Mouse (Mus musculus): ENCODE data around the gene Ypel5.

Ypel5 gene

DNA sequence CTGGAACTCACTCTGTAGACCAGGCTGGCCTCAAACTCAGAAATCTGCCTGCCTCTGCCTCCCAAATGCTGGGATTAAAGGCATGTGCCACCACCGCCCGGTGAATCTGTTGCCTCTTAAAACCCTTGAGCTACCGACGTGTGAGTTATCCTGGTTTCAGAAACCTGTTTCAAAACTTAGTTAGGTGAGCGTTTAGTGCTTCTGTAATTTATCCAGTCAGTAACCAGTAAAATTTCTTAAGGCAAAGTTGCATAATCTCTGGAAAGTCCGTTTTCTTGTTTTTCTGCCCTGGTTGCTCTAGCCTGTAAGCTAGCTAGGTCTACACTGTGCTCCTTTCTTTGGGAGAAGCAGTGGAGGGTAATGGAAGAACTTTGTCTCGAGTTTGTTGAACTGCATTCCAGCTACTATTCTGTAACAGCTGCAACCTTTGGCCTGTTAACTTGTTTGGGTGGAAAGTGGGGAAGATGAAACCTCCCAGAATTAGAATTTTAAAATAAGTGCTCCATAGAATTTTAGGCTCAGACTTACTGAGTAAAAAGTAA lies 8.8 kb downstream of the Ypel5 start:
- DNase-seq, result peak; percentile 56

DNA sequence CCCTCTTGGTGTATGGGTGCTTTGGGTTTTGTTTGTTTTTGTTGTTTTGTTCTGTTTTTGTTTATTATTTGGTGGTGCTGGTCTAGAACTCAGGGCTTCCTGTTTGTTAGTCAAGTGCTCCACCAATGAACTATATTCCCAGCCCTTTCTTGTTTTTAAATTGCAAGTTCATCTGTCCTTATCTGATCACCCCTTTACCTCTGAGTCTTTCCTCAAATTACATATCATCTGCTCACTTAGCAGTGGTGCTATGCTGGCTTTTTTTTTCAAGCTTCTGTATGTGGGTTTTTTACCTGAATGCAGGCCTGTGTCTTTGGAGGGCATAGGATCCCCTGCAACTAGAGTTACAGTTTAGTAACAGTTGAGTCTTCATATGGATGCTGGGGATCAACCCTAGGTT lies 9.3 kb downstream of the Ypel5 start:
- peak; percentile 14 for DNase-seq

DNA sequence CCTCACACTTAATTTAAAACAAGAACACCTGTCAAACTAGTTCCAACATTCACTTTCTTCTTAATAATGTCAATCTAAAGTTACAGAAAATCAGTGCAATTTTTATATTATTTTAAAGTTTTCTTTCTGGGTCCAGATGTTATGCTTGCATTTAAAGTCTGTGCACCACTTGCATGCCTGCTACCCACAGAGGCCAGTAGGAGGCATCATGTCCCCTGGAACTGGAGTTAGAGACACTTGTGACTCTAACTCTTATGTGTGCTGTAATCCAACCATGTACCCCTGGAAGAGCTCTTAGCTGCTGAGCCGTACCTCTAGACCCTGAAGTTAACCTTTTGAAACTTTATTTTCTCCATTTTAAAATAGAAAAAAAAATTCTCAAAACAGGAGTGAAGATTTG lies 19.0 kb downstream of the Ypel5 start:
- peak; percentile 17 for DNase-seq

DNA sequence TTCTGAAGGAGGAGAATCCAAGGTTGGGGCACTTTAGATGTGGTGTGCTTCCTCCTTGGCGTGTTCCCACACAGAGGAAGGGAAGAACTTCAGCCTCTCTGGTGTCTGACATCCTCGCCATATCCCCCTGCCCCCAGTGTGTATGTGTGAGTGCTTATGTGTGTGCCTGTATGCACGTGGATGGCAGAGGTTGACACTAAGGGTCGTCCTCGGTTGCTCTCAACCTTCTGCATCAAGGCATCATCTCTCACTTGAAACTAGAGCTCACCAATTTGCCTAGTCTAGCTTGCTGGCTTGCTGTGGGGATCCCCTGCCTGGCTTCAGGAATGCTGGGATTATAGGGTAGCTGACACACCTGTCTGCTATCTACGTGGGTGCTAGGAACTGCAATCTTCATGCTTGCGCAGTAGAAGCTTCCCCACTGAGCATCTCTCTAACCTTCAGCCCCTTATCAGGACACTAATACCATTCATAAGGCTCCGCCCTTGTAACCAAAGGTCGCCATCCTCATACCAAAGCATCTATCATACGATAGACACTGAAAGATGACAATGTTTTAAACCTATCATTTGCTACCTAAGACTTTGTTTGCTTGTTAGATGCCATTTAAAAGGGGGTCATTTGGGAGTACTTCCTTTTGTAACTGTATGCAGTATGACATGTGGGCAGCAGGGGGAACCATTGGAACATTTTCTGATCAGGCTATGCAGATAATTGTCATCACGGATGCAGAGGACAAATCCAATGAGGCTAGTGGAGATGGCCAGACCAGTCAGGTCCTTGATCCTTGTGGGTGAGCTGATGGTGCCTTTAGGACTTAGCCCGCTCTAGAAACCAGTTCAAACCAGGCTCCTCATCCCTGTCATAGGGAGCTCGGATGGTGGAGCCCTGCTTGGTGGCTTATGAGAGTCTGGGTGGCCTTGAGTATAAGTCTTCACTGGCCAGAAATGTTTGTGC lies 21.7 kb downstream of the Ypel5 start:
- peak; percentile 88 for DNase-seq

DNA sequence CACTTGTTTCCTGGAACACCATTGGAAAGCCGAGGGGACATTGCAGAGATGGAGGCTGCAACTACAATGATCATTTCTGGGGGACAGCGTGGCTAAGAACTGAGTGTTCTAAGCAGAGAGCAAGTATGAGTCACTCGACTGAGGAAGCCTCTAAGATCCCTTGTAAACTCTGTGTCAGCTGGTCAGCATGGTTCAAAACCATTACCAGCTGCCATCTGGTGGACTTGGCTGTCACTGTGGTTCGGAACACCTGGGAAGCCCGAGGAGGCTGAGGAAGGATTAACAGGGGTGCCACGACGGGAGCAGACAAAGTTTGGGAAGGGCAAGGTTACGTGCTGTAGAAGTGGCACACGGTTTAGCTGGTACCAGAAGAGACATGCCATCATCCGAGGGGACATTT lies 27.0 kb downstream of the Ypel5 start:
- peak; percentile 86 for DNase-seq

DNA sequence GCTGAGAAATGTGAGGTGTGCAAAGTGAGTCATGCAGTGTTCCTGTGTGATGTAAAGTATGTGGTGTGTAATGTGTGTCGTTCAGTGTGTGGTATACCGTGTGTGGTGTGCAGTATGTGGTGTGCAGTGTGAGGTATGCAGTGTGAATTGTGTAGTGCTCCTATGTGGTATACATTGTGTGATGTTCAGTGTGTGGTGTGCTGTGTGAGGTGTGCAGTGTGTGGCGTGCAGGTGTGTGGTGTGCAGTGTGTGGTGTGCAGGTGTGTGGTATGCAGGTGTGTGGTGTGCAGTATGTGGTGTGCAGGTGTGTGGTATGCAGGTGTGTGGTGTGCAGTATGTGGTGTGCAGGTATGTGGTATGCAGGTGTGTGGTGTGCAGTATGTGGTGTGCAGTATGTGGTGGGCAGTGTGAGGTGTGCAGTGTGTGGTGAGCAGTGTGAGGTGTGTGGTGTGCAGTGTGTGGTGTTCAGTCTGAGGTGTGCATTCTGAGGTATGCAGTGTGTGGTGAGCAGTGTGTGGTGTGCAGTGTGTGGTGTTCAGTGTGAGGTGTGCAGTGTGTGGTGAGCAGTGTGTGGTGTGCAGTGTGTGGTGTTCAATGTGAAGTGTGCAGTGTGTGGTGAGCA lies 30.5 kb downstream of the Ypel5 start:
- DNase-seq, result peak; percentile 53

DNA sequence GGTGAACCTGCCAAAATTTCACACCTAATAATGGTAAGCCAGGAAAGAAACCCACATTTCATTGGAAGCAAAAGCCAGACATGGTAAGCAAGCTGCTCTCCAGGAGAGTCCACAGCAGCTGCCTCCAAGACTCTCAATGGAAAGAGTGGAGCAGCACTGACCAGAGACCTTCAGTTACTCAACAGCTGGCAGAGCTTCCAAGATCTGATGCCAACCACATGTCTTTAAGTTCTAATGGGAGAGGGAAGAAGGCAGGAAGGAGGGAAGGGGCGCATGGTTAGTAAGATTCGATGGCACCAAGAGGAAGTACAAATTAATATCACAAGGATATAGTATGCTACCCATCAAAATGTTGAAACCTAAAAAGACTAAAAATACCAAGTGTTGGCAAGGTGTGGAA lies 31.9 kb downstream of the Ypel5 start:
- peak; percentile 46 for DNase-seq

DNA sequence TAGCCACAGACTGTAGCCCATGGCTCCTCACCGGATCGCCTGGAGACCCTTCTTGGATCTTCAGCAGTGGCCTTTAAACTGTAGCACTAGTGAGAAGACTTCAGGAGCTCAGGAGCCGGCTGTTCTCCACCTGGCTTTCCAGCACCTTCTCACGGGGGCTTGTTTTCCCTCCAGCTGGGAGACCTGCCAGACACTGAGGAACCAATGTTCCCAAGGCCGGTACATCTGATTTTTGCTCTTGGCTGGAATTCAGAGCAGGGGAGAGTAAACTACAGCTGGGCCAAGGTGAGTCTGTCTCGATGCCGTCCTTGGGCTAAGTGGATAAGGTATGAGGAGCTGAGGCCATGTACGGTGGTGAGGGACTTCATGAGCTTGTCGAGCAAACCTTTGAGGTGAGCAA lies 42.7 kb downstream of the Ypel5 start:
- DNase-seq, result peak; percentile 92

DNA sequence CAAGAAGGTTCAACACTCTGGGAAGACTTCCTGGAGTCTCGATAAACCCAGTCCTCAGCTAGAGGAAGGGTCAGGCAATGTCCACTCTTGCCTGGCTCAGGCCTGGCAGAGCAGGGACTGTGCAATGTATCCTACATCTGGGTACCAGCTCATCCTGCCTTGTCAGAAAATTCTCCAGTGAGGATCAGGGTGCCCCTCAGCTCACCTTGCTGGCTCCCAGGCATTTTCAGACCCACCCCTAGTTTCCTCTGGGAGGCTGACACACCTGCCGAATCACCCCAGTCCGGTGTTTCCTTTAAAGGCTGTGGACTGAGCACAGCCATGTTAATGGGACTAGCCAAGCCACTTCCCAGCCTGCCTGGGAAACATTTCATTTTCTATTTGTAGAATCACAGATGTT lies 43.9 kb downstream of the Ypel5 start:
- DNase-seq, result peak; percentile 85

DNA sequence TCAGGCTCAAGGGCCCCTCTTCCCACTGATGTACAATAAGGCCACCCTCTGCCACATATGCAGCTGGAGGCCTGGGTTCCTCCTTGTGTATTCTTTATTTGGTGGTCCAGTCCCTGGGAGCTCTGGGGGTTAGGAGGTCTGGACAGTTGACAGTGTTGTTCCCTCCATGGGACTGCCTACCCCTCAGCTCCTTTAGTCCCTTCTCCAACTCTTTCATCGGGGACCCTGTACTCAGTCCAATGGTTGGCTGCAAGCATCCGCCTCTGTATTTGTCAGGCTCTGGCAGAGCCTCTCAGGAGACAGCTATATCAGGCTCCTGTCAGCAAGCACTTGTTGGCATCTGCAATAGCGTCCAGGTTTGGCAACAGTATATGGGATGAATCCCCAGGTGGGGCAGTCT lies 44.8 kb downstream of the Ypel5 start:
- peak; percentile 92 for DNase-seq

DNA sequence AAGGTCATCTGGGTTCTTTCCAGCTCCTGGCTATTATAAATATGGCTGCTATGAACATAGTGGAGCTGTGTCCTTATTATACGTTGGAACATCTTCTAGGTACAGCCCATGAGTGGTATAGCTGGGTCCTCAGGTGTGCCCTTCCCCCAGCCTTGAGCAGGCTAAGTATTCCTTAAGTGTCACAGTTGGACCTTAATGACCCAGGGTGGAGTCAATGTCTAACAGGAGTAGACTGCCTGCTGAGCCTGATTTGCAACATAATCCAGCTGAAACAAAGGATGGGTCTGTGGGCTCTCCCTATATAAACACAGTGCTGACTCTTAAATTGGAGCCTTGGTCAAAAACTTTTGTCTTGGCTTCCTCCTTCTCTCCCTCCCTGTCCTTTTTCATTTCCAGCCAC lies 45.6 kb downstream of the Ypel5 start:
- peak; percentile 76 for DNase-seq

DNA sequence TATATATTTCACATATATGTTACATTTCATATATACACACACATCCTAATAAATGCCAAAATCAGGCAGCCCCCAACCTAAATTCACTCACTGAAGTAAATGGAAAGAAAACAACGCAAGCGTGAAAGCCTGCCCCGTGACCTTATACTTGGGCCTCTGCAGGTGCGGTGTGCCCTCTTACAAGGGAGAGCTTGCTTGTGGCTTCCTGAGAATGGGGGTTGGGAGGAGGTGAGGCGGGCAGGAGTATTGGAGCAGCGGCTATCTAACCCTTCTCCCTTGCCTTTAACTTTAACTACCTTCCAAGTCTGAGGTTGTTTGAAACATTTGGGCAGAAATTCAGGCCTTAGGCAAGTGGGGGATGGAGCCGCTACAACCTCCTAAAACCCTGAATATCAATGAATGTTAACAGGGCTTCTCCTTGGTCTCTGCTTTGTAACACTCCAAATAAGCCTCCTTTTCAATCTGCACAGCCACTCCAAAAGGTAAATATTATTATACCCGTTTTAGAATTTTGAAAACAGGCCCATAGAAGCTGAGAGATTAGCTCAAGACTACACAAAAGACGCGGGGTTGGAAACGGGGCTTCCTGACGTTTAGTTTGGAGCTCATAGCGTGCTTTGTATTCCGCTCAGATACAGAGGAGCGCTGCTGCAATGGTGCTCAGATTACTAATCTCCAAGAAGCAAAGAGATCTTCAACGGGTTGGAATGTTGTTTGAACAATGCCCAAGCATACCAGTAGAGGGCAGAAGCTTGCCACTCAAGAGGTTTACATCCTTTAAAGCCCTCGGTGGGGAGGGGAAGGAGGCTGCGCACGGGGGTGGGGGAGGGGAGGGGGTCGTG lies 53.5 kb downstream of the Ypel5 start:
- DNase-seq, result peak; percentile 95

DNA sequence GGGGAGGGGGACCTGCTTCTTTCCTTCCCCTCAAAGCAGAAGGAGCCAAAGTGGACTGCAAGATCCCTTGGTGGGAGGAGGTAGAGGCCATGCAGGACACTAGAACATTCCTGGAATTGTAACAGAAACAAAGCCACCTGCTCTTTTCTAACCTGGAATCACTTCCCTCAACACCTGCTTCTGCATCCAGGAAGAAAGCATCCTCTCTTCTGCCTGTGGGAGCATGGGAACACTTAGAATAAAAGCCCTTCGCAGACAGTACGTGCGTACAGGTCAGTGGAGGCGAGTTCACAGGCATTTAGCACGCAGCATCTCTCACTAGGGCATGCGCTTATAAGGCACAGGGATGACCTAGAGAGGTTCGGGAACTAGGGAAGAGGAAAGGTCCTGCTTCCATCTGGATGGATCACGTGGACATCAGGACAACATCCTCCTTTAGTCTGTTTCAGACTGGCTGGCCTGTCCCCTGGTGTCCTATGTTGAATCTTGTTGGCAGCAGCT lies 54.2 kb downstream of the Ypel5 start:
- DNase-seq, result peak; percentile 76

DNA sequence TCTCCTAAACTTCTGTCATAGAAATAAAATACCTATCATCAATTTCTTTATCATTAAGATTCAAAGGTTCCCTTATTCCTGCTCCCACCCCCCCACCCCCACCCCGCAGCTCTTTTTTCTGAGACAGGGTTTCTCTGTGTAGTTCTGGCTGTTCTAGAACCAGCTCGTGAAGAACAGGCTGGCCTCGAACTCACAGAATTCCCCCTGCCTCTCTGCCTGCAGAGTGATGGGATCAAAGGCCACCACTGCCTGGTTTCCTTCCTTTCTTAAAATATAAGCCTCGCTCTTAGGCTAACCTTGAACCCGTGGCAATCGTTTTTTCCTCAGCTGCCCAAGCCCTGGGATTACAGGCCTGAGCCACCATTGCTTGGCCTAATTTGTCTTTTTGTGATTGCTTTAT lies 55.3 kb downstream of the Ypel5 start:
- DNase-seq, result peak; percentile 43

DNA sequence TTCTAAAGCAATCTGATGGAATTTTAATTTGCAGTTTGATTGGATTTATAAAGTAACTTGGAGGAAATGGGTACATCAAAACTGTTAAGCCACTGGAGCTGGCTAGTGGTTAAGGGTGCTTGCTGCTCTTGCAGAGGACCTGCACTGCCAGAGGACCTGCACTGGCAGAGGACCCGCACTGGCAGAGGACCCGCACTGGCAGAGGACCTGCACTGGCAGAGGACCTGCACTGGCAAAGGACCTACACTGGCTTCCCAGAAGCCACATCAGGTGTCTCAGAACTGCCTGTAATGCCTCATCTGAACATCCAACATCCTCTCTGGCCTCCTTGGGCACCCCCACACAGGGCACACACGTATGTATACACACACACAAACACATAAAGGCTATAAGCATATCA lies 59.3 kb downstream of the Ypel5 start:
- peak; percentile 36 for DNase-seq

DNA sequence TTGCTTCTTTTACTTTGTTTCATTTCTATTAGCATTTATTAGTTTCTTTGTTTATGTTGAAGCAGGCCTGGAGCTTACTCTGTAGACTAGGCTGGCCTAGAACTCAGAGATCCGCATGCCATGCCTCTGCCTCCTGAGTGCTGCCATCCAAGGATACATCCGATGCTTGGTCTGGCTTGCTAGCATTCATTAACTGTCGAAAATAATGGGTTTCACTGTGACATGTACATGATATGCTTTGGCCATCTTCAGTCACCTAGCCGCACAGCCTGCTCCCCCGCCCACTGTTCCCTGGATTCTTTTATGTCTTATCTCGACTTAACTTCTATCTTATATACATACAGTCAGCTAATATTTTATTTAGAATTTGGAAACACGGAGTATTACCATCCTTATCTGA lies 60.8 kb downstream of the Ypel5 start:
- DNase-seq, result peak; percentile 55

DNA sequence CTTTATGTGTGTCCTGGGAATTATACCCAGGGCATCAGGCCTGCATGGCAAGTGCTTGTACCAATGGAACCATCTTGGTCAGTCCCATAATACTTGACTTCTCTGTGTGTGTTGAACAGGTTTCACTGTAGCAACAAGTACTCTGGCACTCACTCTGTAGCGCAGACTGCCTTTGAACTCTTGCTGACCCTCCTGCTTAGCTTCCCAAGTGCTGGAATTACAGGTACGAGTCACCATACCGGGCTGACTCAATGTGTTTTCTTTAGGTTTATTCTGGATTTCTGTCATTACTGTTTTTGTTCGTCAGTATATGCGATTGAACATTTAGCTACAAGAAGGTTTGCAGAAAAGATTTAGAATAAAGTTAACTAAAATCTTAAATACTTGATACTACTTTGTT lies 61.7 kb downstream of the Ypel5 start:
- peak; percentile 28 for DNase-seq

DNA sequence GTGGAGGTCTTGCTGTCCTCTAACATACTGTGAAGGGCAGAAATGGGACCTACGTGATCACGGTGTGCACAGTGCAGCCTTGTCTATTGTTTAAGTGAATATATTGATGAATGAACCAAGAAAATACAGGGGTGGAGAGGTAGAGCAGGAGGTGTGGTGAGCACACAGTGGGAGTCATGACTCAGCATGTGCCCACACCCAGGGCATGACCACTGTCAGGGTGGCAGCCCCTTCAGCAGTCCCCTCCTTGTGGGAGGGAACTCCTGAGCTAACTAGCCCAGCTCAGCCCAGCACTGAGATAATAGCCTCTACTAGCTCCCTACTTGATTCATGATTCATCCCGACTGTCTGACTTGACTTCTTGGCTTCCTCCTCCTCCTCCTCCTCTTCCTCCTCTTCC lies 62.5 kb downstream of the Ypel5 start:
- DNase-seq, result peak; percentile 64

Data from heart, adult 11 months (tissue).